Mouse (Mus musculus): ENCODE measurements at regions not wholly inside any gene's neighbourhood (a gene's known extent, or its start where the extent isn't known, plus 50 kb on each side); places are given as distances from the start of the nearest gene placed in this dataset.
A peak's percentile ranks its signal among the peaks of the same experiment; 100 is the strongest.

DNA sequence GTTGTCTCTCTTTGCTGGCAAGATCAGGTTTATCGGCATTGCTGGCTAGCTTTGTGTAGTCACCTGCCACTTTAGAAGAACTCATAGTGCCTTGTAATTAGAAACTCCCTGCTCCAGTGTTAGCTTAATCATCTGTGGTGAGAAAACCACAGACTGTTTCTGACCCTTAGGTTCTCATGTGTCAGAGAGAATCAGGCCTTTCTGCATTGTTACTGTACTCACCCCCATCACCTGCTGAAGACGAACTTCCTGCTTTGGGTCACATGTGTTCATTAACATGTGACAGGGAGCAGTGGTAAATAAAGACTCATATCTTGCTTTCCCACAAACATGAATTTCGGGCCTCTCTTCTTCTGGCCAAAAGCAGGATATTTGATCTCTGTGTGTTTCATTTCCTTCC is 102.6 kb downstream of the Cnga2 start:
- TF ChIP-seq CTCF (IDR thresholded peaks at IDR 0.05; ENCODE audit: borderline replicate concordance, extremely low read depth, insufficient read depth, insufficient read length) = no peak
- TF ChIP-seq POLR2A (IDR thresholded peaks at IDR 0.05; ENCODE audit: borderline replicate concordance, extremely low read depth, insufficient read depth, insufficient read length, poor library complexity, severe bottlenecking) = no peak
- DNase-seq (ENCODE audit: low read depth) = no peak

DNA sequence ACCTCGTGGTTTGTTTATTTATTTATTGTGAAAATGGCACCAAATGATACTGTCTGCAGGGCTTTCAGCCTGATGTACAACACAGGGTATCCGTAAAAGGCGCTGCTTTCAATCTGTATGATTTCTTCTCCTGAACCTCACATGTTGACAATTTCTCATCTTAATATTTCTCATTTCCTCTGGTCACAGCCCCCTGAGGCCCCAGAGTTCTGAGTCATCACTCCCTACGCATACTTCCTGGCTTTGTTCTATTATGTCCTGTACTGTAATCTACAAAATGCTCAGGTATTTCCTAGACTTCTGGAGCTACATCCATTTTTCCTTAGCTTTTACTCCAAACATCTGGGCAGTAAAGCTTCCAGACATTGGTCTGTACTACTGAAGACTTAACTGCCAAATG is 103.0 kb downstream of the Cnga2 start:
- TF ChIP-seq POLR2A (IDR thresholded peaks at IDR 0.05; ENCODE audit: borderline replicate concordance, extremely low read depth, insufficient read depth, insufficient read length, poor library complexity, severe bottlenecking) (no peak), CTCF (IDR thresholded peaks at IDR 0.05; ENCODE audit: borderline replicate concordance, extremely low read depth, insufficient read depth, insufficient read length) (no peak)
- no peak for DNase-seq (ENCODE audit: low read depth)

DNA sequence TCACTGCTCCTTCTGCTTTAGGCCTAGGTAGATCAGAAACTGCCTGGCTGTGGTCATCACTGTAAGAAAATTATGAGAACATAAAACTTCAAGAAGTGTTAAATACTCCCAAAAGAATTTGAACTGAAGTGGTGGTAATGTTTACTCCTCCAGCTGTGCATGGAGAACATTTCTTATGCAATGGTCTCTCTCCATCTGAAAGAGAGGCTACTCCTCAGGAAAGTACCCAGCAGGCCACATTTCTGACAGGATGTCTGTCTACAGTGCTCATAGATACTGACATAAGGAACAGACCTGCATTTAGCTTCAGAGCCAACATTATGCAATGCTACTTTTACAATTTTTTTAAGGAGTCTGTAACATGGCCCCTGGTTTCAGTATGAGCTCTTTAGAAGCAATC is 79.9 kb upstream of the Magea4 start:
- DNase-seq (ENCODE audit: low read depth) = no peak
- TF ChIP-seq POLR2A (IDR thresholded peaks at IDR 0.05; ENCODE audit: borderline replicate concordance, extremely low read depth, insufficient read depth, insufficient read length, poor library complexity, severe bottlenecking) (no peak), CTCF (IDR thresholded peaks at IDR 0.05; ENCODE audit: borderline replicate concordance, extremely low read depth, insufficient read depth, insufficient read length) (no peak)

DNA sequence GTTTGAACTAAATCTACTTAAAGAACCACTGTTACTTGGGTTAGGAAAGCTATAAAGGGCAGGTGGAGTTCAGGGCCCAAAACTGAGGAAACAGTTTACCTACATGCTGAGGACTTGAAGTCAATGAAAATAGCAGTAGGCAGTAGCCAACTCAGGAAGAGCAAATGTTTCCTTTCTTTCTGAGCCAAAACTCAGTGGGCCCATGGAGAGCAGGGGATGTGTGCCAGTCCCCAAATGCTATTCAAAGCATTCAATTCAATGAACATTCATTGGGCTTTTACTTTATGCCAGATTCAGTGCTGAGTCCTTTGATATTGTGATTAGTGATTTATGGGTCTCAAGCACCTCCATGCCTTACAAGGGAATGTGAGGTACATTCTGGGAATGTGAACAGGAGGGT is 52.7 kb upstream of the Magea4 start:
- peak; percentile 3 for DNase-seq (ENCODE audit: low read depth)
- TF ChIP-seq CTCF (IDR thresholded peaks at IDR 0.05; ENCODE audit: borderline replicate concordance, extremely low read depth, insufficient read depth, insufficient read length) (no peak), POLR2A (IDR thresholded peaks at IDR 0.05; ENCODE audit: borderline replicate concordance, extremely low read depth, insufficient read depth, insufficient read length, poor library complexity, severe bottlenecking) (no peak)
